Mouse (Mus musculus): ENCODE data around the gene Hnrnpul2. TPM values are rescaled to one million over a fixed set of nuclear protein-coding genes. Genes with fewer than 3 reads are reported as not detected.

Gene Hnrnpul2
- 13.8 and 14.4 TPM in 2 replicates for polyA plus RNA-seq (2012; rRNA removed; ENCODE audit: low replicate concordance)

GRCm38 (mm10) chr19:8819596-8820423 lies at the start of gene Hnrnpul2:
Gene Hnrnpul2 (plus strand): TSS chr19:8820010.

GRCm38 (mm10) chr19:8770567-8771270 lies 49.1 kb upstream of the Hnrnpul2 start, which contains the start of gene Tmem223:
Gene Tmem223 (plus strand): TSS chr19:8770996.

GRCm38 (mm10) chr19:8774086-8774835 lies 45.5 kb upstream of the Hnrnpul2 start, which contains the start of gene Tmem179b:
Gene Tmem179b (minus strand): TSS chr19:8774467.

GRCm38 (mm10) chr19:8786008-8786781 lies 33.6 kb upstream of the Hnrnpul2 start, which contains the start of gene Taf6l:
Gene Taf6l (minus strand): TSS chr19:8786417.

DNA sequence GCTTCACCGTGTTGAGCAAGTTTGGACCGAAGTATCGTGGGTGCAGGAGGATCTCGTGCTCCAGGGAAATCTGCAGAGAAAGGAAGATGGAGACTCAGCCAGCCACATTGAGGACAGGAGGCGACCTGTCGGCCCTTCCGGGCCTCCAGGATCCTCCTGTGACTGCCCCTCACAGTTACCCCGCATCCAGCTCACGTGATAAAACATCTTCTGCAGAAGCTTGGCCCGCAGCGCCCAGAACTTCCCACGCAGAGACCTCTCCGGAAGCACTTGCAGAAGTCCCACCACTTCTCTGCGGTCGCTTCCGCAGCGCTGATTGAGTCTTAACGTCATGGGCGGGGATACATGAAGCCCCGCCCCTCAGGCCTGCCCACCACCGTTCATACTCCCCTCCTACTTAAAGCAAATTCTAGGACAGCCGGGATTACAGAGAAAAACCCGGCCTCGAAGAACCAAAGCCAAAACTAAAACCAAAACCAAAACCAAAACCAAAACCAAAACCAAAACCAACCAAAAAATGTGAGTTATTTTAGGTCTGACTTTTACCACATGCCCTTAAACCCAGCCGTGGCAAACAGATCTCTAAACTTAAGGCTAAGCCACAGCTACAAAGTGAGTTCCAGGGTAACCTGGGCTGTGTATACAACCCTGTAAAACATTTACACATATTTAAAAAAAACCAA lies 21.4 kb upstream of the Hnrnpul2 start, which contains the start of gene Polr2g:
Gene Polr2g (minus strand): TSS at position 314 of the 683 bp plus-strand sequence.

GRCm38 (mm10) chr19:8802130-8802821 lies 17.5 kb upstream of the Hnrnpul2 start, which contains the start of gene Zbtb3:
Gene Zbtb3 (plus strand): TSS chr19:8802555.

GRCm38 (mm10) chr19:8818801-8819595 lies 812 bp upstream of the Hnrnpul2 start, which contains the start of gene Ttc9c:
Gene Ttc9c (minus strand): TSS chr19:8819333.

GRCm38 (mm10) chr19:8829660-8830059 lies 9.8 kb downstream of the Hnrnpul2 start, which contains the start of gene AC129217.1:
Gene AC129217.1 (plus strand): TSS chr19:8829773.

DNA sequence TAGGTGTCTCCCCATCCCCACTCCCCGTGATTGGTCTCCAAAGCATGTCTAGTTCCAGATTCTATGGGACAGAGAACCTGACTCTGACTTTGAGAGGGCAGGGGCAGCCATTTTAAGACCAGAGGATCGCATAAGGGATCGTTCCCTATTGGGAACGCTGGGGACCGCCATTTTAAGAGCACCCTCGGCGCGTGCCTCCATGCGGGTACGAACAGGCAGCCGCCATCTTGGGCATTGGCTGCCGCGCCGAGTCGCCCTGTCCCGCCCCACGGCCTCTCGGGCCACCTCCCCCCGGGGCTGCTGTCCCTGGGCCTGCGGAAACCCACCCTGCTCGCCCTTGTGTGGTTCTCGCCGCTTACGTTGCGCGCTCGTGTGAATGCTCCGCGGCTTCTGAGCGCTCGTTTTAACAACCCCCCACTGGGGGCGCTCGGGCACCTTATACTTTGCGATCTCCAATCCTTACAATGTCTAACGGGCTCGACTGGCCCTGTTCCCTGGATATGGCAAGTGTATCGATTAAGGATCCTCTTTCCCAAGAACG lies 17.5 kb downstream of the Hnrnpul2 start, which contains the start of gene Bscl2:
Gene Bscl2 (plus strand): TSS at position 217 of the 541 bp plus-strand sequence.

GRCm38 (mm10) chr19:8839103-8839907 lies 19.5 kb downstream of the Hnrnpul2 start, which contains the start of gene Gng3:
Gene Gng3 (minus strand): TSS chr19:8839194.

DNA sequence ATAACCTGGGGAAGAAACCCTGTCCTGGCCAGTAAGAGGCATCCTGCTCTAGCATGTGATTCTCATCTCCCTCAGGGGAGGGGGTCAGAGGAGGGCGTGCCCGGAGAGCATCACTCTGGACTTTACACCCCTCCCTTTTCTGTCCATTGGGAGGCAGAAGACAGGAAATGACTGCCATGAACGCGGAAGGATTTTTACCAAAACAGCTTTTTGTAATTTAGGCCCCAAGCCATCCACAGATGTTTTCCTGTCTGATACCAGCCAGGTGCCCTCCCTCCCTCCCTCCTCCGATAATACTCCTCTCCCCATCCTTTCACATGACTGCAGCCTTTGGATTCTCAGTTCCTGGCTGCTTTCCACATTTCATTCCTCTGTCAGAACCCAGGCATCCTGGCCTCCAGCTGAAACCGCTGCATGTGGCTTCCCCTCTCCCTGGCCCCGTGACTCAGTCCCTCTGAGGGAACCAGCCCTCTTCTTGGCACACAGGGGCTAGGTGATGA lies 30.6 kb downstream of the Hnrnpul2 start, which contains the start of gene Lrrn4cl:
Gene Lrrn4cl (plus strand): TSS at position 367 of the 500 bp plus-strand sequence.

DNA sequence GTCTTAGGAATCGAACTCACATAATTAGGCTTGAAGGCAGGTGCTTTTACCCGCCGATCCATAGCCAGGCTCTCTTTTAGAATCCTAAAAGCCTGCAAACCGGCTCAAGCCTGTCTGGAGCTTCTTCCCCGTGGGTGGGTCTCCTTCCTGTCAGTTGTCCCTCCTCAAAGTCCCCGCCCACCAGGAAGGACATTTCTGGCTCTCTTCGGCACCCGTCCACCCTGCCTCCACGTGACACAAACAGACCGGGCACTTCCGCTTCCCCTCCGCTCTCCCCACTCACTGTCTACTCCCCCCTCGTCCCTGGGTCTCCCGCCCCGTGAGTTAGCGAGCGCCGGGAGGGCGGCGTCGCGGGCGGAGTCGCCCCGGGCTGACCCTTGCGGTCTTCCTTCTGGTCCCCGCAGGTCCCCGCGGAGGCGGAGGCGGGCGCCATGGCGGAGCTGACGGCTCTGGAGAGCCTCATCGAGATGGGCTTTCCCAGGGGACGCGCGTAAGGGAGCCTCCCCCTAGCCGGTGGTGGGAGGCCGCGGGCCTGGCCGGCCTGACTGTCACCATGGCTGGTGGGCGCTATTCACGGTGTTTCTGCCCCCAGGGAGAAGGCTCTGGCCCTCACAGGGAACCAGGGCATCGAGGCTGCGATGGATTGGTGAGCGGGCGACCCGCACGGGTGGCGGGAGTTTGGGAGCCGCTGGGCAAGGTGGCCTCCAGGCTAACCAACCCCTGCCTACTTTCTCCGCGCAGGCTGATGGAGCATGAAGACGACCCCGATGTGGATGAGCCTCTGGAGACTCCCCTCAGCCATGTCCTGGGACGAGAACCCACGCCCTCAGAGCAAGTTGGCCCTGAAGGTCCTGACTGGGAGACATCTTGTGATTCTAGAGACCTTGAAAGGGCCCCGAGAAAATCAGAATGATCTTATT lies 51.7 kb downstream of the Hnrnpul2 start, which contains the start of gene Ubxn1:
Gene Ubxn1 (plus strand): TSS at position 230 of the 920 bp plus-strand sequence.

GRCm38 (mm10) chr19:8880311-8881033 lies 60.7 kb downstream of the Hnrnpul2 start, which contains the start of gene Uqcc3:
Gene Uqcc3 (minus strand): TSS chr19:8880923.

GRCm38 (mm10) chr19:8883616-8884015 lies 63.8 kb downstream of the Hnrnpul2 start, which contains the start of the genes Lbhd1 and Gm49403:
Gene Lbhd1 (plus strand): TSS chr19:8883732.
Gene Gm49403 (plus strand): TSS chr19:8883930.

Measured in mammary gland, adult 2 months (tissue).